Mouse (Mus musculus) myocyte (in vitro differentiated cells): ENCODE data around the gene Wdfy4.

Experiments
- POLR2A ChIP-seq: IDR thresholded peaks from one replicate; pipeline ENCODE4 v1.6.1; 2011; ENCODE audit warnings: low read depth, mild to moderate bottlenecking, control low read depth, moderate library complexity; ENCODE audit not compliant: insufficient read length
- TCF12 ChIP-seq: IDR thresholded peaks from one replicate; pipeline ENCODE4 v1.6.1; 2011; ENCODE audit warnings: mild to moderate bottlenecking, control low read depth; ENCODE audit not compliant: poor library complexity, insufficient read depth, severe bottlenecking

GRCm38 (mm10) chr14:32994954-32995636 lies 190.2 kb downstream of the Wdfy4 start:
- TF ChIP-seq POLR2A = no peak
- no peak for TF ChIP-seq TCF12
